Mouse (Mus musculus) cerebellum, postnatal 36 days (tissue): ENCODE results near the gene Fbxl20.

ENCODE experiments used
- DNase-seq, 2 experiments: peaks; one replicate each; pipeline ENCODE4 v3.0.0; 2021 to 2022; ENCODE audit warnings: mixed read lengths in 2 of 2

Gene Fbxl20

GRCm38 (mm10) chr11:98086574-98086973 lies 63.6 kb downstream of the Fbxl20 start:
- no peak for DNase-seq

DNA sequence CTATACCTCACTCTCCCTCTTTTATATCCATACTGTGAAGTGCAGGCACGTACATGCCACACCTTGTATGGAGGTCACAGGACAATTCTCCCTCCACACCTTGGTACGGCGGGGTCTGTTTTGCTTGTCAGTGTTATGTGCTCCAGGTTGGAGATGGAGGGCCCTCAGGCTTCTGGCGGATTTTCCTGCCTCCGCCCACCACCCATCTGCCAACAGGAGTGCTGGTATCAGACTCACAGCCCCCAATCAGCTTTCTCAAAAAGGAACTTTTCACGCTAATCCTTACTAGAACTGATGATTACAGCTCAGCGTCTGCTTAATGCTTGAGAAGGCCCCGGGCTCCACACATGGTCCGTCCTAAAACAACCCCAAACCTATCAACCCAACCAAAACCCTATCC lies 64.1 kb downstream of the Fbxl20 start:
- DNase-seq: no peak

GRCm38 (mm10) chr11:98082745-98083144 lies 67.5 kb downstream of the Fbxl20 start:
- no peak for DNase-seq

DNA sequence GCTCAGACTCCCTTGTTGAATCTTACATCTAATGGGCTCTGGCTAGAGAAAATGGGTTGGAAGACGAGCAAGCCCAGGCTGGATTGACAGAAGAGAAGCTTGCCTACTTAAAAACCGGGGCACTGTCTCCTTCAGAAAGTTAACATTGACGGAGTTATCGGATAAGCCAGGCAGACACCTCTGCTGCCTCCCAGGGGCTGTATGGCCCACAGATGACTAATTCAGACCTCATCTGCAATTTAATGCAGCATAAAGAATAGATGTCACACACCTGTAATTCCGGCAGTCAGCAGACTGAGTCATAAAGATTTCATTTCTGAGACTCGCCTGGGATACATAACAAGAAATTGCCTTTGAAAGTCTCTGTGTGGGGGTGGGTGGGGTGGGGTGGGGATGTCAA lies 69.8 kb downstream of the Fbxl20 start:
- DNase-seq: no peak

- DNase-seq: peak in 1 of 2 experiments; percentile 17
Measured at GRCm38 (mm10) chr11:98077086-98077485, 73.1 kb downstream of the Fbxl20 start.

- DNase-seq: peak; percentile 94 to 98
Measured at GRCm38 (mm10) chr11:98075195-98075808, 74.9 kb downstream of the Fbxl20 start.

DNA sequence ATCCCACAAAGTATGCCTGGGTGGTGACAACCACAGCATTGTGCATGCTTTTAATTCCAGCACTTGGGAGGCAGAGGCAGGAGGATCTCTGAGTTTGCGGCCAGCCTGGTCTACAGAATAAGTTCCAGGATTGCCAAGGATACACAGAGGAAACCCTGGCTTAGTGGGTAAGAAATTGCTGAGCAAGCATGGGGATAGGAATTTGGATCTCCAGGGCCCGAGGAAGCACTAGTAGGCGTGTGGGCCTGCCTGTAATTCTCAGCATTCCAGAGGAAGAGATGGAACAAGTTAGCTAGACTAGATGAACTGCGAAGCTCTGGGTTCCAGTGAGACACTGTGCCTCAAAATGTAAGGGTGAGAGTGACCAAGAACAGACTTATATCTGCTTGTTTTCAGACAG lies 76.8 kb downstream of the Fbxl20 start:
- no peak for DNase-seq

DNA sequence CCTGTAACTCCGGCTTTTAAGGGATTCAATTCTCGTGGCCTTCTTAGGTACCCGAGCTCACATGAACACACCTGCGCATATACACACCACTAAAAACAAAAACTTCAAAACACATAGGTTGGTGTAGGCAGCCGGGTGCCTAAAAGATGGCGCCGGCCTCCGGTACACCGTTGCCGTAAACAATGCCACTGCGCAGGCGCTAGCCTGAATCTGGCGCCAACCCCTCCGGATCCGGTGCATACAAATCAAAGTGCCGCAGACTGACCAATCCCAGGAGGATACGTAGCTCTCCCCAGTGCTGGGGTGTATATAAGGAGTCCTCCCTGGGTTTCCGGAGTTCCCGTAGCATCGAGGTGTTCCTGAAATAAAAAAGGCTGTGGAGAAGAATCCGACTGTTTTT lies 82.9 kb downstream of the Fbxl20 start:
- no peak for DNase-seq

- no peak for DNase-seq
Measured at GRCm38 (mm10) chr11:98066201-98066600, 84.0 kb downstream of the Fbxl20 start.

DNA sequence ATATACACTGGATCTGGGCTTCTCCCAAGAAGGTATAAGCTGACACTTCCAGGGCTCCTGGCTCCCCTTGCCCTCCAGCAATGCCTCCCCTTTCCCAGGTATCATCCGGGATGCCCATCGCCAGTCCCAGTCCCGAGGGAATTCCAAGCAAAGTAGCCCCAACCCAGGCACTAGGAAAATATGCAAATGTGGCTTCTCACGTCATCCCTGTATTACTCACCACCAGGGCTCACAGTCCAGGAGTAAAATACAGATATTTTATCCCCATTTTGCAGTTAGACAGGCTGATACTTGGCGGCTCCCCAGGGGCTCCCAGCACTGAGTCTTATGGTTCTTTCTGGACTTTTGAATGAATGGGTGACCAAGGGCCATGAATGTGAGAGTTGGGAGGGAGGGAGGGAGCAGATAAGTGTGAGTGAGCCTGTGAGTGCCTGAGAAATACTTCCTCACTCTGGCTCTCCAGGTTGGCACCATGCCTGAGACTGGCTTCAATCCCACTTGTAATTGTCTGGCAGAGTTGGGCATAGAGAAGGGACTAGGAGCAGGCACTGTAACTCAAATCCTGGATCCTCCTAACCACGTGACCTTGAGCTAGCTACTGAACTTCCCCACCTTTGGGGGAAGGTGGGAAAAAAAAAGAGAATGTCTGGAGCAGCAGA lies 88.2 kb downstream of the Fbxl20 start:
- peak; percentile 54 to 61 for DNase-seq

- DNase-seq: no peak
Measured at GRCm38 (mm10) chr11:98061441-98061840, 88.8 kb downstream of the Fbxl20 start.

GRCm38 (mm10) chr11:98060104-98060692 lies 90.0 kb downstream of the Fbxl20 start:
- no peak for DNase-seq

- no peak for DNase-seq
Measured at GRCm38 (mm10) chr11:98059662-98060061, 90.5 kb downstream of the Fbxl20 start.

- peak; percentile 32 to 39 for DNase-seq
Measured at GRCm38 (mm10) chr11:98057998-98058397, 92.2 kb downstream of the Fbxl20 start.

DNA sequence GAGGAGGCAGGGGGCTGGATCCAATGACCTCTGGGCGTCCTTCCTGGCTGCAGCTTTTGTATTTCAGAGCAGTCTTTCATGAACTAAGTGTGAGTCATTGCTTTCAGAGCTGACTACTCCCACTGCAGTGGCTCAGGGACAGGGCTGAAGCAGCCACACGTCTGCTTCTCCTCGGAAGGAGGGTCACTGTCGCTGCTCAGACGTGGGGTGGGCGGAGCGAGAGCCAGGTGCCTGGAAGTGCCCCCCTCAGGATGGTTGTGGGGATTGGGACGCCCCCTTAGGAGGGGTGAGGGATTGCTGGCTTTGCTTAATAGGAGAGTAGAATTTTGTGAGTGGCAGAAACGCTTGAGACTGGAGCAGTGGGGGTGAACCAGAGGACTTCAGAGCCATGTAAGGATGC lies 92.7 kb downstream of the Fbxl20 start:
- DNase-seq: no peak

- peak; percentile 47 to 67 for DNase-seq
Measured at GRCm38 (mm10) chr11:98052989-98053834, 97.0 kb downstream of the Fbxl20 start, which contains the start of gene Stac2. Gene Stac2 (minus strand): TSS chr11:98053462.

- DNase-seq: no peak
Measured at GRCm38 (mm10) chr11:98052129-98052988, 97.8 kb downstream of the Fbxl20 start.

- no peak for DNase-seq
Measured at GRCm38 (mm10) chr11:98051611-98052128, 98.5 kb downstream of the Fbxl20 start.

- DNase-seq: no peak
Measured at GRCm38 (mm10) chr11:98050940-98051339, 99.3 kb downstream of the Fbxl20 start.

GRCm38 (mm10) chr11:98050520-98050815 lies 99.7 kb downstream of the Fbxl20 start:
- DNase-seq: no peak

DNA sequence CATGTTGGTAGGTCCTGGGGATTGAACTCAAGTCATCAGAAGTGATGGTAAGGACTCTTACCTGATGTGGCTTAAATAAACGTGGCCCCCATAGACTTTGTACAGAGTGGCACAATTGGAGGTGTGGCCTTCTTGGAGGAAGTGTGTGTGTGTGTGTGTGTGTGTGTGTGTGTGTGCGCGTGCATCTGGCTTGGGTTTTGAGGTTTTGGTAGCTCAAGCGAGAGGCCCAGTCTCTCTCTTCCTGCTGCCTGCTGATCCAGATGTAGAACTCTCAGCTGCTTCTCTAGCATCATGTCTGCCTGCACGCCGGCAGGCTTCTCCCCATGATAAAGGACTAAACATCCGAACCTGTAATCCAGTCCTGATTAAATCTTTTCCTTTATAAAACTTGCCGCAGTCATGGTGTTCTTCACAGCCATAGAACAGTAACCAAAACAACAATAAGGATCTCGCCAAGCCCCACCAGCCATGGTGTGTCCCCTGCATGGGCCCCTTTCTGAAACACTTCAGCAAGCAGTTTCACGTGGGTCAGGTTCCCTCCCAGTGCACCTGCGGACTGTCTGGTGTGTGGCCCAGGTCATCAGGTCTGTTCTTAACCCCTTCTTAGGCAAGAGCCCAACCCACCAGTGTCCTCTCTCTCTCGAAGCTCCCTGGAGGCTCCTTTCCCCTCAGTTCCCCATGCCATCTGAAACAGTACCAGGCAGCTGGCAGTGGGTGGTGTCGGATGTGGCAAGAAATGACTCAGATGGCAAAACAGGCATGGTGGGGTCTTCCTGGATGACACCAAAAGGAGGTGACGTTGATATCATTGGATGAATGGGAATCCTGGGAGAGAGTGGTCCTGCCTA lies 100.3 kb downstream of the Fbxl20 start:
- no peak for DNase-seq
